ENCODE assay signal across 8 mouse cellular contexts in genomic region chr11:102437120-102438061, GRCm38 (mm10). TPM values are rescaled to one million over a fixed set of nuclear protein-coding genes. Genes with fewer than 3 reads are reported as not detected.
DNase-seq lines count a peak whose midpoint lies in the region; ATAC-seq and TF ChIP-seq lines count a peak whose summit lies in the region.

No protein-coding gene starts in this region.

- H3K4me1 ChIP-seq in ES-Bruce4 (ENCODE audit: control insufficient read depth, insufficient read depth, low read length) = no peaks in the 10 kb centered on the region
- peaks cover 9% of the 10 kb centered on the region; the same call in 1 of the 2 replicates for H3K4me1 ChIP-seq in bone marrow, adult 2 months (ENCODE audit: control insufficient read depth, insufficient read depth, low read length)
- peaks cover 18% of the 10 kb centered on the region for H3K4me1 ChIP-seq in forebrain, embryonic 11.5 days (replicated peaks; ENCODE audit: control insufficient read depth, insufficient read depth, low read length)
- H3K4me1 ChIP-seq in lung, embryonic 15.5 days = peaks cover 25% of the 10 kb centered on the region

- peak overlapping the region; percentile 62 for H3K4me3 ChIP-seq in ES-Bruce4 (ENCODE audit: low read depth, low read length)
- peak overlapping the region; percentile 39 for H3K4me3 ChIP-seq in bone marrow, adult 2 months (replicated peaks; ENCODE audit: control insufficient read depth, low read depth, low read length)
- H3K4me3 ChIP-seq in forebrain, embryonic 11.5 days (ENCODE audit: low read depth, low read length) = peak overlapping the region; percentile 30
- H3K4me3 ChIP-seq in lung, embryonic 15.5 days = peak overlapping the region; percentile 39

- intact Hi-C loops in heart, postnatal 10 days (cut with DNase I) = no loop called here

- peak overlapping the region; percentile 63 for H3K4me2 ChIP-seq in forebrain, embryonic 11.5 days (ENCODE audit: low read depth, low read length, severe bottlenecking)
- peak overlapping the region; percentile 84 for H3K4me2 ChIP-seq in lung, embryonic 15.5 days

- H3K9ac ChIP-seq in ES-Bruce4 (ENCODE audit: low read depth, poor library complexity, severe bottlenecking) = peak overlapping the region; percentile 65
- H3K9ac ChIP-seq in forebrain, embryonic 11.5 days (ENCODE audit: low read length) = peak overlapping the region; percentile 49
- H3K9ac ChIP-seq in lung, embryonic 15.5 days = peak overlapping the region; percentile 31

- peaks cover 2% of the 10 kb centered on the region; the same call in 1 of the 2 replicates for H3K27me3 ChIP-seq in ES-Bruce4 (ENCODE audit: control insufficient read depth, insufficient read depth, low read length, poor library complexity, severe bottlenecking)
- peaks cover 9% of the 10 kb centered on the region for H3K27me3 ChIP-seq in forebrain, embryonic 11.5 days (ENCODE audit: control insufficient read depth, insufficient read depth, low read length)
- 0 out of 2 replicates have a peak, but pooled peaks cover 8% of the 10 kb centered on the region for H3K27me3 ChIP-seq in lung, embryonic 15.5 days

- ATAC-seq in forebrain, embryonic 11.5 days (replicated peaks; ENCODE audit: low FRiP score) = peak; percentile 30; the same call in 1 of the 2 replicates
- peak; percentile 56; the same call in 1 of the 2 replicates for ATAC-seq in lung, embryonic 15.5 days (ENCODE audit: borderline replicate concordance, extremely low read depth, low FRiP score, low TSS enrichment)

- TF ChIP-seq EP300 in ES-Bruce4 (IDR thresholded peaks at IDR 0.05; ENCODE audit: insufficient read depth, low read depth, low read length) = no peak

- peak; percentile 85 for DNase-seq in forebrain, embryonic 11.5 days (ENCODE audit: low spot score)
- DNase-seq in heart, postnatal 10 days = peak; percentile 70 to 78
- peak; percentile 68 to 77 for DNase-seq in layer of hippocampus, adult 18-20 months (ENCODE audit: low spot score in 2 of 2)
- DNase-seq in retina, embryonic 14.5 days (ENCODE audit: low spot score) = peak; percentile 73
- no peak for DNase-seq in thymus, postnatal 25 days

- H3K9me3 ChIP-seq in ES-Bruce4 (replicated peaks; ENCODE audit: control insufficient read depth, insufficient read depth, low read length, poor library complexity, severe bottlenecking) = no peaks in the 10 kb centered on the region
- no peaks in the 10 kb centered on the region for H3K9me3 ChIP-seq in forebrain, embryonic 11.5 days (ENCODE audit: control insufficient read depth, low read length)
- no peaks in the 10 kb centered on the region for H3K9me3 ChIP-seq in lung, embryonic 15.5 days

- no peak for TF ChIP-seq CTCF in ES-Bruce4 (IDR thresholded peaks at IDR 0.05; ENCODE audit: low read depth, low read length)
- peak; percentile 31; the same call in 1 of the 2 replicates for TF ChIP-seq CTCF in bone marrow, adult 2 months (IDR thresholded peaks at IDR 0.05; ENCODE audit: control insufficient read depth, insufficient read depth, low read length)

- no peak for TF ChIP-seq POLR2A in ES-Bruce4 (IDR thresholded peaks at IDR 0.05; ENCODE audit: insufficient read depth, low read length)
- TF ChIP-seq POLR2A in bone marrow, adult 2 months (IDR thresholded peaks at IDR 0.05; ENCODE audit: borderline replicate concordance, control insufficient read depth, low read depth, low read length) = no peak

- H3K27ac ChIP-seq in ES-Bruce4 (ENCODE audit: insufficient read depth, low read length) = no peak overlapping the region
- H3K27ac ChIP-seq in bone marrow, adult 2 months (ENCODE audit: control insufficient read depth, insufficient read depth, low read depth, low read length, poor library complexity) = no peak overlapping the region; the same call in 1 of the 2 replicates
- H3K27ac ChIP-seq in forebrain, embryonic 11.5 days (ENCODE audit: low read depth, low read length) = no peak overlapping the region; the same call in 1 of the 2 replicates
- no peak overlapping the region for H3K27ac ChIP-seq in lung, embryonic 15.5 days

- WGBS in bone marrow, adult 2 months = 55% methylated on average over 87 of the region's 87 CpGs
- 5% methylated on average over 85 of the region's 87 CpGs for WGBS in forebrain, embryonic 11.5 days
- WGBS in lung, embryonic 15.5 days = 7% methylated on average over 84 of the region's 87 CpGs

- peaks cover 10% of the 10 kb centered on the region; the same call in 1 of the 2 replicates for H3K36me3 ChIP-seq in ES-Bruce4 (ENCODE audit: control insufficient read depth, insufficient read depth, low read length, poor library complexity, severe bottlenecking)
- H3K36me3 ChIP-seq in forebrain, embryonic 11.5 days (ENCODE audit: control insufficient read depth, insufficient read depth, low read length) = no peaks in the 10 kb centered on the region; the same call in none of the 2 replicates
- H3K36me3 ChIP-seq in lung, embryonic 15.5 days = peaks cover 64% of the 10 kb centered on the region

RNA-seq across cellular contexts. Expression of gene Grn, which starts 7.3 kb away (rescaled TPM):
- 68.4 and 88.3 TPM in 2 replicates for polyA plus RNA-seq in ES-Bruce4 (2011; ENCODE audit: insufficient read depth, insufficient read length, low read depth, missing spikeins)
- 57.7 and 87.0 TPM in 2 replicates for polyA plus RNA-seq in bone marrow, adult 2 months (2011; ENCODE audit: insufficient read depth, insufficient read length, low replicate concordance, missing spikeins)
- 65.7 and 72.8 TPM in 2 replicates for polyA plus RNA-seq in forebrain, embryonic 11.5 days (2014; fragmentation: Nextera tagmentation; extraction: Ambion mirVana)
- total RNA-seq in heart, postnatal 10 days (2021) = 100 to 1,000 TPM; 189 to 192 TPM
- 10 to 100 TPM; 62.4 to 64.6 TPM for total RNA-seq in layer of hippocampus, adult 18-20 months (2021)
- 168 and 174 TPM in 2 replicates for polyA plus RNA-seq in lung, embryonic 15.5 days (2015; fragmentation: Nextera tagmentation; extraction: Ambion mirVana)

RNA-seq across cellular contexts. Expression of gene Fam171a2, which starts 10.1 kb away (rescaled TPM):
- 4.4 and 5.4 TPM in 2 replicates for polyA plus RNA-seq in ES-Bruce4 (2011; ENCODE audit: insufficient read depth, insufficient read length, low read depth, missing spikeins)
- polyA plus RNA-seq in bone marrow, adult 2 months (2011; ENCODE audit: insufficient read depth, insufficient read length, low replicate concordance, missing spikeins) = 0.65 and 2.7 TPM in 2 replicates
- 11.0 and 11.2 TPM in 2 replicates for polyA plus RNA-seq in forebrain, embryonic 11.5 days (2014; fragmentation: Nextera tagmentation; extraction: Ambion mirVana)
- total RNA-seq in heart, postnatal 10 days (2021) = 10 to 100 TPM; 20.0 to 23.8 TPM
- 100 to 1,000 TPM; 106 to 111 TPM for total RNA-seq in layer of hippocampus, adult 18-20 months (2021)
- polyA plus RNA-seq in lung, embryonic 15.5 days (2015; fragmentation: Nextera tagmentation; extraction: Ambion mirVana) = 4.7 and 6.9 TPM in 2 replicates

RNA-seq across cellular contexts. Expression of gene Slc25a39, which starts 29.6 kb away (rescaled TPM):
- 284 and 342 TPM in 2 replicates for polyA plus RNA-seq in ES-Bruce4 (2011; ENCODE audit: insufficient read depth, insufficient read length, low read depth, missing spikeins)
- polyA plus RNA-seq in bone marrow, adult 2 months (2011; ENCODE audit: insufficient read depth, insufficient read length, low replicate concordance, missing spikeins) = 207 and 269 TPM in 2 replicates
- 196 and 214 TPM in 2 replicates for polyA plus RNA-seq in forebrain, embryonic 11.5 days (2014; fragmentation: Nextera tagmentation; extraction: Ambion mirVana)
- 100 to 1,000 TPM; 155 to 156 TPM for total RNA-seq in heart, postnatal 10 days (2021)
- total RNA-seq in layer of hippocampus, adult 18-20 months (2021) = 10 to 100 TPM; 62.9 to 64.5 TPM
- 240 and 247 TPM in 2 replicates for polyA plus RNA-seq in lung, embryonic 15.5 days (2015; fragmentation: Nextera tagmentation; extraction: Ambion mirVana)

RNA-seq across cellular contexts. Expression of gene Itga2b, which starts 32.5 kb away (rescaled TPM):
- polyA plus RNA-seq in ES-Bruce4 (2011; ENCODE audit: insufficient read depth, insufficient read length, low read depth, missing spikeins) = 7.0 and 7.9 TPM in 2 replicates
- polyA plus RNA-seq in bone marrow, adult 2 months (2011; ENCODE audit: insufficient read depth, insufficient read length, low replicate concordance, missing spikeins) = 432 and 648 TPM in 2 replicates
- 5.0 and 7.4 TPM in 2 replicates for polyA plus RNA-seq in forebrain, embryonic 11.5 days (2014; fragmentation: Nextera tagmentation; extraction: Ambion mirVana)
- 1 to 10 TPM; 2.8 to 4.6 TPM for total RNA-seq in heart, postnatal 10 days (2021)
- total RNA-seq in layer of hippocampus, adult 18-20 months (2021) = 1 to 10 TPM; 1.2 to 3.9 TPM
- 8.9 and 9.3 TPM in 2 replicates for polyA plus RNA-seq in lung, embryonic 15.5 days (2015; fragmentation: Nextera tagmentation; extraction: Ambion mirVana)

RNA-seq across cellular contexts. Expression of gene Rundc3a, which starts 44.2 kb away (rescaled TPM):
- 7.0 and 9.5 TPM in 2 replicates for polyA plus RNA-seq in ES-Bruce4 (2011; ENCODE audit: insufficient read depth, insufficient read length, low read depth, missing spikeins)
- polyA plus RNA-seq in bone marrow, adult 2 months (2011; ENCODE audit: insufficient read depth, insufficient read length, low replicate concordance, missing spikeins) = 2.3 and 3.2 TPM in 2 replicates
- 33.1 and 35.4 TPM in 2 replicates for polyA plus RNA-seq in forebrain, embryonic 11.5 days (2014; fragmentation: Nextera tagmentation; extraction: Ambion mirVana)
- under 1 TPM; 0.29 to 0.32 TPM for total RNA-seq in heart, postnatal 10 days (2021)
- total RNA-seq in layer of hippocampus, adult 18-20 months (2021) = 100 to 1,000 TPM; 489 to 499 TPM
- 1.6 and 2.0 TPM in 2 replicates for polyA plus RNA-seq in lung, embryonic 15.5 days (2015; fragmentation: Nextera tagmentation; extraction: Ambion mirVana)
